Mouse (Mus musculus) lung, embryonic 15.5 days (tissue): ENCODE data around the gene Slc41a2. TPM values are rescaled to one million over a fixed set of nuclear protein-coding genes. Genes with fewer than 3 reads are reported as not detected.

Experiments used
- ATAC-seq: fragments of 200-750 bp; cut with Nextera tagmentation; 2 replicates; pipeline ENCODE4 v1.8.0; 2017; ENCODE audit warnings: moderate number of reproducible peaks, borderline replicate concordance; ENCODE audit not compliant: low FRiP score, low TSS enrichment; ENCODE audit errors: extremely low read depth
- H3K27ac ChIP-seq: fragments of 300-500 bp; sonication (generic); 2 replicates; pipeline ENCODE4 v1.5.1; 2015; ENCODE audit warnings: moderate library complexity, mild to moderate bottlenecking, inconsistent platforms
- H3K27me3 ChIP-seq: fragments of 300-500 bp; sonication (generic); 2 replicates; pipeline ENCODE4 v1.6.1; 2015; ENCODE audit warnings: inconsistent platforms
- H3K36me3 ChIP-seq: fragments of 300-500 bp; sonication (generic); 2 replicates; pipeline ENCODE4 v1.6.1; 2015; ENCODE audit warnings: inconsistent platforms
- H3K4me1 ChIP-seq: fragments of 300-500 bp; sonication (generic); 2 replicates; pipeline ENCODE4 v1.6.1; 2015; ENCODE audit warnings: inconsistent platforms
- H3K4me2 ChIP-seq: fragments of 300-500 bp; sonication (generic); 2 replicates; pipeline ENCODE4 v1.6.1; 2015; ENCODE audit warnings: inconsistent platforms, mild to moderate bottlenecking, moderate library complexity
- H3K4me3 ChIP-seq: fragments of 300-500 bp; sonication (generic); 2 replicates; pipeline ENCODE4 v1.5.1; 2015; ENCODE audit warnings: mild to moderate bottlenecking, inconsistent platforms
- H3K9ac ChIP-seq: fragments of 300-500 bp; sonication (generic); 2 replicates; pipeline ENCODE4 v1.6.1; 2015; ENCODE audit warnings: inconsistent platforms
- H3K9me3 ChIP-seq: fragments of 300-500 bp; sonication (generic); 2 replicates; pipeline ENCODE4 v1.6.1; 2016; ENCODE audit warnings: inconsistent platforms
- WGBS: fragments of 180-500 bp; shearing (Covaris S2); methylation state at CpG from one replicate; pipeline ENCODE4 v1.1.7; 2015; 5-methylcytosine and 5-hydroxymethylcytosine counted together
- polyA plus RNA-seq: library from polyadenylated mRNA; unstranded; fragments of >200 nt; fragmentation: Nextera tagmentation; extraction: Ambion mirVana; gene quantifications from 2 replicates; pipeline ENCODE4 v1.2.1, GENCODE M21; 2015

The Slc41a2 gene
- polyA plus RNA-seq, 1 experiment from 2014 or later: 0.79 TPM

- no peak overlapping the region for H3K4me3 ChIP-seq
- H3K4me1 ChIP-seq: peaks cover 3% of the 10 kb centered on the region; the same call in 1 of the 2 replicates
- no peak for ATAC-seq
- no peaks in the 10 kb centered on the region for H3K9me3 ChIP-seq
- no peak overlapping the region for H3K4me2 ChIP-seq
- no peak overlapping the region for H3K27ac ChIP-seq
- no peak overlapping the region for H3K9ac ChIP-seq
- H3K36me3 ChIP-seq: no peaks in the 10 kb centered on the region
- no peaks in the 10 kb centered on the region for H3K27me3 ChIP-seq
- 39% methylated on average over 5 of the region's 5 CpGs for WGBS
These were observed 122.1 kb downstream of the Slc41a2 start for GRCm38 (mm10) chr10:83215559-83215958.

- Histone ChIP-seq H3K27me3 (no peaks in the 10 kb centered on the region), H3K9me3 (no peaks in the 10 kb centered on the region), H3K4me3 (no peak overlapping the region), H3K27ac (no peak overlapping the region), H3K36me3 (no peaks in the 10 kb centered on the region), H3K9ac (no peak overlapping the region), H3K4me1 (peaks cover 2% of the 10 kb centered on the region; the same call in 1 of the 2 replicates), H3K4me2 (no peak overlapping the region)
- WGBS: 86% methylated on average over 4 of the region's 4 CpGs
- ATAC-seq: no peak
These were observed 125.1 kb downstream of the Slc41a2 start for GRCm38 (mm10) chr10:83212618-83213017.

GRCm38 (mm10) chr10:83210968-83211583 lies 126.6 kb downstream of the Slc41a2 start:
- Histone ChIP-seq H3K27me3 (no peaks in the 10 kb centered on the region), H3K4me2 (no peak overlapping the region), H3K4me1 (no peaks in the 10 kb centered on the region), H3K4me3 (no peak overlapping the region), H3K36me3 (no peaks in the 10 kb centered on the region), H3K9me3 (no peaks in the 10 kb centered on the region), H3K9ac (no peak overlapping the region), H3K27ac (no peak overlapping the region)
- ATAC-seq: no peak
- 53% methylated on average over 6 of the region's 6 CpGs for WGBS

GRCm38 (mm10) chr10:83210122-83210521 lies 127.6 kb downstream of the Slc41a2 start:
- Histone ChIP-seq H3K4me1 (no peaks in the 10 kb centered on the region), H3K4me3 (no peak overlapping the region), H3K36me3 (no peaks in the 10 kb centered on the region), H3K27me3 (no peaks in the 10 kb centered on the region), H3K9me3 (no peaks in the 10 kb centered on the region), H3K9ac (no peak overlapping the region), H3K27ac (no peak overlapping the region), H3K4me2 (no peak overlapping the region)
- no peak for ATAC-seq
- WGBS: 73% methylated on average over 16 of the region's 16 CpGs

- Histone ChIP-seq H3K27me3 (no peaks in the 10 kb centered on the region), H3K9me3 (no peaks in the 10 kb centered on the region), H3K4me1 (no peaks in the 10 kb centered on the region), H3K4me3 (no peak overlapping the region), H3K4me2 (no peak overlapping the region), H3K27ac (no peak overlapping the region), H3K9ac (no peak overlapping the region), H3K36me3 (no peaks in the 10 kb centered on the region)
- no peak for ATAC-seq
- WGBS: 57% methylated on average over 12 of the region's 12 CpGs
These were observed 128.3 kb downstream of the Slc41a2 start for GRCm38 (mm10) chr10:83209388-83209787.

- 73% methylated on average over 7 of the region's 7 CpGs for whole genome bisulfite sequencing
- Histone ChIP-seq H3K9ac (no peak overlapping the region), H3K36me3 (no peaks in the 10 kb centered on the region), H3K9me3 (no peaks in the 10 kb centered on the region), H3K27ac (no peak overlapping the region), H3K4me1 (no peaks in the 10 kb centered on the region), H3K4me3 (no peak overlapping the region), H3K27me3 (no peaks in the 10 kb centered on the region), H3K4me2 (no peak overlapping the region)
- ATAC-seq: no peak
These were observed 129.2 kb downstream of the Slc41a2 start for GRCm38 (mm10) chr10:83208436-83208835.

- WGBS: 83% methylated on average over 14 of the region's 14 CpGs
- no peak overlapping the region for H3K9ac ChIP-seq
- ATAC-seq: no peak
These were observed 134.6 kb downstream of the Slc41a2 start for GRCm38 (mm10) chr10:83202906-83203702.

GRCm38 (mm10) chr10:83201525-83201924 lies 136.2 kb downstream of the Slc41a2 start:
- Histone ChIP-seq H3K9ac (no peak overlapping the region), H3K9me3 (no peaks in the 10 kb centered on the region), H3K4me2 (no peak overlapping the region), H3K27ac (no peak overlapping the region), H3K4me3 (no peak overlapping the region), H3K27me3 (no peaks in the 10 kb centered on the region), H3K36me3 (no peaks in the 10 kb centered on the region), H3K4me1 (no peaks in the 10 kb centered on the region)
- no peak for ATAC-seq
- WGBS: 80% methylated on average over 7 of the region's 7 CpGs

More at GRCm38 (mm10) chr10:83202906-83203702, 134.6 kb downstream of the Slc41a2 start:
- Histone ChIP-seq H3K36me3 (no peaks in the 10 kb centered on the region), H3K4me2 (no peak overlapping the region), H3K4me3 (no peak overlapping the region), H3K27me3 (no peaks in the 10 kb centered on the region), H3K4me1 (no peaks in the 10 kb centered on the region), H3K27ac (no peak overlapping the region), H3K9me3 (no peaks in the 10 kb centered on the region)

- no peak overlapping the region for H3K27ac ChIP-seq
- 66% methylated on average over 9 of the region's 9 CpGs for WGBS
These were observed 138.4 kb downstream of the Slc41a2 start for GRCm38 (mm10) chr10:83199290-83199689.

GRCm38 (mm10) chr10:83198692-83199091 lies 139.0 kb downstream of the Slc41a2 start:
- no peak overlapping the region for H3K9ac ChIP-seq
- no peaks in the 10 kb centered on the region for H3K27me3 ChIP-seq
- no peak overlapping the region for H3K27ac ChIP-seq
- ATAC-seq: no peak
- H3K4me1 ChIP-seq: no peaks in the 10 kb centered on the region
- H3K4me2 ChIP-seq: no peak overlapping the region
- 50% methylated on average over 5 of the region's 5 CpGs for WGBS
- H3K9me3 ChIP-seq: no peaks in the 10 kb centered on the region
- no peak overlapping the region for H3K4me3 ChIP-seq
- H3K36me3 ChIP-seq: no peaks in the 10 kb centered on the region

More at GRCm38 (mm10) chr10:83199290-83199689, 138.4 kb downstream of the Slc41a2 start:
- ATAC-seq: no peak
- Histone ChIP-seq H3K4me2 (no peak overlapping the region), H3K27me3 (no peaks in the 10 kb centered on the region), H3K9me3 (no peaks in the 10 kb centered on the region), H3K4me3 (no peak overlapping the region), H3K4me1 (no peaks in the 10 kb centered on the region), H3K9ac (no peak overlapping the region), H3K36me3 (no peaks in the 10 kb centered on the region)

GRCm38 (mm10) chr10:83197690-83198336 lies 139.9 kb downstream of the Slc41a2 start:
- no peak for ATAC-seq
- Histone ChIP-seq H3K4me1 (no peaks in the 10 kb centered on the region), H3K27ac (no peak overlapping the region), H3K9me3 (no peaks in the 10 kb centered on the region), H3K9ac (no peak overlapping the region), H3K27me3 (no peaks in the 10 kb centered on the region), H3K36me3 (no peaks in the 10 kb centered on the region), H3K4me3 (no peak overlapping the region), H3K4me2 (no peak overlapping the region)
- WGBS: 45% methylated on average over 11 of the region's 11 CpGs

- Histone ChIP-seq H3K36me3 (peaks cover 4% of the 10 kb centered on the region; the same call in 1 of the 2 replicates), H3K27ac (no peak overlapping the region), H3K9ac (no peak overlapping the region), H3K27me3 (no peaks in the 10 kb centered on the region), H3K4me1 (peaks cover 7% of the 10 kb centered on the region), H3K4me2 (no peak overlapping the region), H3K4me3 (no peak overlapping the region), H3K9me3 (no peaks in the 10 kb centered on the region)
- 62% methylated on average over 6 of the region's 6 CpGs for WGBS
- no peak for ATAC-seq
These were observed 145.7 kb downstream of the Slc41a2 start for GRCm38 (mm10) chr10:83191982-83192381.
